Mouse (Mus musculus) spleen, postnatal 36 days (tissue): ENCODE results near the gene Hormad2.

ENCODE experiments used
- DNase-seq, 2 experiments: peaks; one replicate each; pipeline ENCODE4 v3.0.0; 2022; ENCODE audit warnings: low spot score in 2 of 2, mixed read lengths in 1 of 2

Gene Hormad2

DNA sequence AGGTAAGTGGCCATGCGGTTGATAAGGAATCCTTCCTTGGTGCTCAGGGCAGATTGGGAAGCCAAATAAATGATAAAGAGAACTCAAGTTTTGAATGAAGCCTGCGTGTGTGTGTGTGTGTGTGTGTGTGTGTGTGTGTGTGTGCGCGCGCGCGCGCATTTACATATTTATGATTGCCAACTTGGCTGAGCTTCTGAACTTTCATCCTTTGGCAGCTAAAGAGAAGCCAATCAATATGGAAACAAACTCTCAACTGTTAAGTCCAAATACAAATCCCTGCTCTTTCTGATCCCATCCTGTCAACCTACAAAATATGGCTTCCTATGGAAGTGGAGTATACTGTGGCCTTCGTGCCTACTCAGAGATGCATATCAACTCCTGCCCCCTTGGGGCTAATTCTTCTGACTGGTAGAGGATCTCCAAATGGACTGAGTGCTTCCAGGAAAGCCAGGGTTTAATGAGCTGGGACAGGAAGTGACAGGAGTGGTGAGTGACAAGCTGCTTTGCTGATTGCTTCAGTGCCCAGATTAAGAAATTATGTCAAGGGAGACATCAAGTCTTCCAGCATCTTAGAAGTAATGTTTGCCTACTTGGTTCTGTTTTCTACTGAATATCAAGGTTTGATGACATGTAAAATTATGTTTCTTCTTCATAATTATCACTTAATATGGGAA, 5.4 kb upstream of the Hormad2 start:
- DNase-seq = no peak

GRCm38 (mm10) chr11:4442280-4442679, 1.4 kb upstream of the Hormad2 start:
- DNase-seq = no peak

DNA sequence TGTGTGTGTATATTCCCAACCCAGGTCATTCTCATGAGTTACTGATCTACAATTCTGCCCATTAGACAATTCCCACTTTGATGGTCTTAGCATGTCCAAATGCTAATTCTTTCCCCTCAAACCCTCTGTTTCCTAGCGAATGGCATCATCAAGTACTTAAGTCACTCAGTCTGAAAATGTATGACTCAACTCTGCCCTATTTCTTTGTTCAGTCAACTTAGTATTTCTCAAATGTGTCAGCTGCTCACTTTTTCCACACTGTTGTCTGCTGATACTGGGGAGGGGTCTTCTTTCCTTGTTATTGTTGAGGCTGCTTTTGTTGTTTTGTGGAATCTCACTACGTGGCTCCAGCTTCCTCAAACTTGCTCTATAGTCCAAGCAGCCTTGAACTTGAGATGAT, 2.7 kb downstream of the Hormad2 start:
- no peak for DNase-seq

DNA sequence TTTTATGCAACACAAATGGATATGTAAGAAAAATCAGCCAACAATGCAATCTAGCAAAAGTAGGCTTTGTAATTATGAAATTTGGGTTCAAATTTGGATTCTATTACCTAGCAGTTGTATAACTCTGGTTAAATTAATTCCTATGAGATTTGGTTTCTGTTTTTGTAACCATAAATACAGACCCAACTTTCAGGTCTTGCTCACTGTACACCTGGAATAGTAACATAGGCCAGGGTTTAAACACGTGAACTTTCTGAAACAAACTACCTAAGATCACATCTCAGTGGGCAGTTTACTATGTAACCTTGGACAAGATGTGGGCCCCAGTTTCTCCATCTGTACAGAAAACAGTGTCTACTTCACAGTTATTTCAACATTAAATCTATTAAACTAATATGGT, 3.6 kb downstream of the Hormad2 start:
- no peak for DNase-seq

DNA sequence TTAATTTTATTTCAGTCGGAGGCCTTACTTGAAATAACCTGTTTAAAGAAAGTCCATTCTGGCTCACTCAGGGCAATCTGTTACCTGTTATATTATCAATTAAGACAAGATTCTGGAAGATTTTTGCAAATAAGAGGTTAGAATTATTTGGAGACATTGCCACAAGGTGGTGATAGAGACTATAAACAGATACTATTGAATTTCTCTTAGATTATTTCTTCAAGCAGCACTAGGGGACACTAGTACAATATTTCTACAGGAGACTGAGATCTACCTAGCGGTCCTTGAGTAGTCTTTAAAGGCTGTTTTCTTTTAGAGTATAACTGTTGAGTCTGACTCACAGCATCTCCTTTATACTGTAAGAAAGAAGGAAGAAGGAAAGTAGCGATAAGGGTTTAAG, 4.3 kb downstream of the Hormad2 start:
- DNase-seq = no peak

DNA sequence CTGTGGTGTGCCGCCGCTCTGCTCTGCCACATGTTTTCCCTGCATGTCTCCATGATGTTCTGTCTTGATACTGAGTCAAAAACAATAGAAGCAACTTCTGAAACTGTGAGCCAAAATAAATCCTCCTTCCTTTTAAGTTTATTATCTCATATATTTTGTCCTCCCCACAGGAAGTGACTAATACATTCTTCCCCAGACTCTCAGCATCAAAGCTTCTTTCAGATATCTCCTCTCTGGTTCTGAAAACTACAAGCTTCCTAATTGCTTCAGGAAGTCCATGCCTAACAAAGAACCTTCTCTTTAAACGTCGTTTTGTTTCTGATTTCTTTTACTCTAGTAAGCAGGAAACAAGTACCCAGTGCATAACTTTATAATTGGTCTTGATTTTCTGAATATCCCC, 6.4 kb downstream of the Hormad2 start:
- DNase-seq = no peak

DNA sequence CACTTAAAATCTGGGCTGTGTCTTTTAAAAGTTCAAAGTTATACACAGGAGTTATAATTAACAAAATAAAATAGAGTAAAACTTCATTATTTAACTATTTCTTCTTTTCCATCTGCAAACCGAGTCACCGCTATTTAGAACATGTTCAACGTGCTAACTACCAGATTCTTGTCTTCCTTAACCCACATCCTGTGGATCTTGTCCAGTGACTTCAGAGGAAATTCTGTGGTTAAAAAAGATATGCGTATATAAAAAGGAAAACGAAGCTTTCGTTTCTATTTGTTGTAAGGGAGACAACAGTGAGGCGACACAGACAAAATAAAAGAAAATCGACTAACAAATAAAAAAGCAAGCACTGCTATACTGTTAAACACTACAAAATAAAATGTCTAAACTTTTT, 17.1 kb downstream of the Hormad2 start:
- DNase-seq = no peak

- no peak for DNase-seq
Measured at GRCm38 (mm10) chr11:4422494-4423425, 18.1 kb downstream of the Hormad2 start.

DNA sequence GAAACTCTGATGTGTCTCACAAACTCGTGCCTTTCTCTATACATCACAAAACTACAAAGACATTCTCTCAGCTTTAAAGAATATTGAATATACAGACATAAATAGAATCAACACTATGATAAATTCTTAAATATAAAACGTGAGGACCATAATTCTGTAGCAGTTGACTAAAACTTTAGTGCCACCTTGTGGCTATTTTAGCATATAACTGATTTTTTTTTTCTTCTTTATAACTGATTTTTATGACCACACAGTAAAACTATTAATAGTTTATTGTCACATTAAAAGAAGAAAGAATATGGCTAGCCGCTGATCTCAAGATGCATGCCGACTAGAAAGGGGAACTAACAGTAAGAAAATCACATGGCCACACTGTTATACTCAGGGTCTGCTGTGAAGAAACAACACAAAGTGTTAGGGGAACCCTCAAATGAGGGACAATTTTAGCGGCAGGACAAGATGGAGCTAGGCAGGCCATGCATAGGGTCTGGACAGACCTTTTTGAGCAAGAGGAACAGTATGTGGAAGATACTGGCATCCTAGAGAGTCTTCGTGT, 18.9 kb downstream of the Hormad2 start:
- DNase-seq = no peak

GRCm38 (mm10) chr11:4417986-4418385, 22.9 kb downstream of the Hormad2 start:
- DNase-seq = no peak

DNA sequence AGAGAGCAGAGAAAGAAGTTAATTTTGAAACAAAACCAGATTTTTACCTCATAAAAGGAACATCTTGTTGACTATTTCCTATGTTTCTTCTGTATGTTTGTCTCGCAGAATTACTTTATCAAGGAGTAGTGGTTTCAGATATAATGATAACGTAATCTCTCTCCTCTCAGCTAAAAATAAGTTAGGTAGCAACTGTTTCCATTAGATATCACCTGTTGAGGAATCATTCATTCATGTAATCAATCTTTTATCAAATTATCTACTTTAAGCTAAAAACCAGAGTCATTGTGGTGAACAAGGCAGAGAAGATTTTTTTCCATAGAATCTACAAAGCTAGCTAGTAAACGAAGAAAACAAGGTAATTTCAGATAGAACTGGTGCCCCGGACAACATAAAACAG, 28.6 kb downstream of the Hormad2 start:
- no peak for DNase-seq

- no peak for DNase-seq
Measured at GRCm38 (mm10) chr11:4404277-4404676, 36.6 kb downstream of the Hormad2 start.

- DNase-seq = no peak
Measured at GRCm38 (mm10) chr11:4403381-4403780, 37.5 kb downstream of the Hormad2 start.

DNA sequence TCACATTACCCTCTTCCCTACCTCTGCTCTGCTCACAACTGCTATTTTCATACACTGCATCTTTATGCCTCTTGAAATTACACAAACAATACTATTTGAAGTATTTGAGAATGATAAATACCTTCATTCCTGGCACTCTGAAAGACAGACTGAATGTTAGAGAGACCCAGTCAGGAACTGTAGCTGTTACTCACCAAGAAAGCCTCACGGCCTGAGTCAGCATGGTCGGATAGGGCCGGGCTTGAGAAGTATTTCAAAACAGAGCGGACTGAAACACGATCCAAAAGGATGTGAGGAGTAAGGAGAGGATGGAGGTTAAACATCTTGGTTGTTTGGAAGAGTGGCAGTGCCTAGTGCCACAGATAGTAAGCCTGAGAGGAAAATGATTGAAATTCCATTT, 39.7 kb downstream of the Hormad2 start:
- DNase-seq = no peak

DNA sequence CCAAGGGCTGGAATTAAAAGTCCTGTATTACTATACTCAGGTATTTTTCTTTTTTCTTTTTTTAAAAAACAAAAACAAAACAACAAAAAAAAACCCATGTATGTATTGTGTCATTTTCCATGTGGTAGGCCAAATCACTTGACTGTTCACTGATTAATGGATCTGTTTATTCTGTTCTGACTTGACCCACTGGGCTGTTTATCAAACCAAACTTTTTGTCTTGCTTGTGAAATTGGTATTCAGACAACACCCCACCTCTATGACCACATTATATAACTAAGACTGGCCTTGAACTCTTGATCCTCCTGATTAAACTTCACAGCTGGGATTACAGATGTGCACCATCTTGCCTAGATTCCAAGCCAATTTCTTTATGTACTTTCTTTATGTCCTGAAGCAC, 46.7 kb downstream of the Hormad2 start:
- no peak for DNase-seq

GRCm38 (mm10) chr11:4388018-4388417, 52.9 kb downstream of the Hormad2 start:
- DNase-seq = no peak

GRCm38 (mm10) chr11:4382321-4382720, 58.6 kb downstream of the Hormad2 start:
- DNase-seq = no peak

DNA sequence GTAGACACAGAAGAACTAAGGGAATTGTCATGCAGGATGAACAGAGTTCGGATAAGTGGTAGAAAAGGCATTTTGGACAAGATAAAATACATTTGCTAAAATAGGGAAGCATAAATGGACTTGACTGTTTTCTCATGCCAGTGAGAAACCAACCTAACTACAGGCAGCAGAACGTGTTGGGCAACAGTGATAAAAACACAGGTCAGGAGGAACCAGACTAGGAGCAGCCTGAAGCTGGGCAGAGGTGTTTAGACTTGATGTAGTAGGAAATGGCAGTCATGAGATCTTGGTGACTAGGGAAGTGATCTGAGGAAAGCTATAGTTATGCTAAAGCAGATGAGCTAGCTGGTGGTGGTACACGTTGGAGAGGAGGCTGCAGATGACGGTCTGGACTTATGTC, 61.0 kb downstream of the Hormad2 start:
- DNase-seq = no peak

- DNase-seq = no peak
Measured at GRCm38 (mm10) chr11:4366389-4366788, 74.5 kb downstream of the Hormad2 start.

DNA sequence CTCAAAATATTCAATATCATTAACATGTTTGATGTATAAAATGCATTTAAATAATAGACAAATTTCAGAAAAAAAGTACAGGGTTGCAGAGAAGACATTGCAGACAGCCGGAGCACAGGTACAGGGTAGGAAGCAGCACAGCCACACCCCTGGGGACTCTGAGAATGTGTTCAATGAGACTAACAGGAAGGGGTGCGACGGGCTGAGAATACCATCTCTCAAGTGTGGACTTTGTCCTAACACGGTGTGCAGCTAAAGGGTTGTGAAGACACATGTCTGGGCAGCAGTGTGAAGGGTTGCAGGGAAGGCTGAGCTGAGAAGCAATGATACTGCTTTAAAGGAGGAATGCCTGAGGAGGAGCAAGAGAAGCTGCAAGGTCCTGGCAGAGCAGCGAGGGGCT, 85.5 kb downstream of the Hormad2 start:
- DNase-seq = no peak

- DNase-seq = no peak
Measured at GRCm38 (mm10) chr11:4352637-4353036, 88.3 kb downstream of the Hormad2 start.

DNA sequence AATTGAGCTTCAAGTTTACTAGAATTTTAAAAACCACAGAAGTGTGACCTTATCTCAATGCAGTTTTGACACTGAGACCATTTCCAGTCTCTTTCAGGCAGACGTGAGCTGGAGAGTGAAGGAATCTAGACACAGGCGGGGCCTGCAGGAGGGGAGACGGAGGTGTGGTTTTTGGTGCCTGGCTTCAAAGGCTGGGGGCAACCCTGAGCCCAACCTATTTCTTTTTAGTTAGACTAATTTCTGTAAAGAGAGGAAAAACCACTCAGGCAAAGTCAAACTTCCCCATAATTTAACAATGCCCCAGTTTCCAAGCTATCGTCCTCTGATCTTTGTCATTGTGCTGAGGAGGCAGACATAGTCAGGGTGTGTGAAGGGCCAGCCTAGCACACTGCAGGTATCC, 97.0 kb downstream of the Hormad2 start:
- DNase-seq = no peak

DNA sequence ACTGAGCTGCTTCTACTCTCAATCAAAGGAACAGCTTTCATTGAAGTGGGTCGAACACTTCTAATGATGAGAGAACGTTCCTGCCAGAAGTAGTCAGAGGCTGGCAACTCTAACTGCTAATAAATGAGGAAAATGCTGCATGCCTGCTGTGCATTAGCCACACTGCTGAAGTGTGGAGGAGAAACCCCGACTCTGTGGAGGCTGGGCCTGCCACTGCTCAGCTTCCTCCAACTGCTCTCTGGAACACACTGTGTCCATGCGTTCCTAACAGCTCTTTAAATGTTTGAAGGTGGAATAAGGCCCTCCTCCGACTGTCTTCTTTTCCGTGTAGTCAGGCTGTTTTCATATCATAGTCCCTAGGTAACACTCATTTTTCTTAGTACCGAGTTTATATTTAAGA, 98.9 kb downstream of the Hormad2 start:
- DNase-seq = no peak
